Mouse (Mus musculus): ENCODE data around the gene Klk4.

The Klk4 gene

GRCm38 (mm10) chr7:43880912-43881311, at the start of gene Klk4:
TSS of gene Klk4 (plus strand) at chr7:43881160.
- TF ChIP-seq GATA4 (IDR thresholded peaks at IDR 0.05; ENCODE audit: insufficient replicate concordance, low read length): no peak

- no peak for TF ChIP-seq GATA4 (IDR thresholded peaks at IDR 0.05; ENCODE audit: insufficient replicate concordance, low read length)
Measured at GRCm38 (mm10) chr7:43841701-43842100, 39.3 kb upstream of the Klk4 start, which contains the start of gene Klk5. TSS of gene Klk5 (plus strand) at chr7:43841971.

- no peak for TF ChIP-seq GATA4 (IDR thresholded peaks at IDR 0.05; ENCODE audit: insufficient replicate concordance, low read length)
Measured at GRCm38 (mm10) chr7:43843801-43844200, 37.2 kb upstream of the Klk4 start.

- TF ChIP-seq GATA4 (IDR thresholded peaks at IDR 0.05; ENCODE audit: insufficient replicate concordance, low read length): no peak
Measured at GRCm38 (mm10) chr7:43851616-43852015, 29.3 kb upstream of the Klk4 start.

GRCm38 (mm10) chr7:43854642-43855380, 26.1 kb upstream of the Klk4 start:
- no peak for TF ChIP-seq GATA4 (IDR thresholded peaks at IDR 0.05; ENCODE audit: insufficient replicate concordance, low read length)

GRCm38 (mm10) chr7:43855709-43856108, 25.3 kb upstream of the Klk4 start:
- TF ChIP-seq GATA4 (IDR thresholded peaks at IDR 0.05; ENCODE audit: insufficient replicate concordance, low read length): no peak

- no peak for TF ChIP-seq GATA4 (IDR thresholded peaks at IDR 0.05; ENCODE audit: insufficient replicate concordance, low read length)
Measured at GRCm38 (mm10) chr7:43856307-43856706, 24.7 kb upstream of the Klk4 start.

GRCm38 (mm10) chr7:43857501-43857900, 23.5 kb upstream of the Klk4 start:
- TF ChIP-seq GATA4 (IDR thresholded peaks at IDR 0.05; ENCODE audit: insufficient replicate concordance, low read length): no peak

- TF ChIP-seq GATA4 (IDR thresholded peaks at IDR 0.05; ENCODE audit: insufficient replicate concordance, low read length): no peak
Measured at GRCm38 (mm10) chr7:43860411-43860810, 20.5 kb upstream of the Klk4 start.

GRCm38 (mm10) chr7:43873237-43873636, 7.7 kb upstream of the Klk4 start:
- no peak for TF ChIP-seq GATA4 (IDR thresholded peaks at IDR 0.05; ENCODE audit: insufficient replicate concordance, low read length)

GRCm38 (mm10) chr7:43873674-43874073, 7.3 kb upstream of the Klk4 start:
- TF ChIP-seq GATA4 (IDR thresholded peaks at IDR 0.05; ENCODE audit: insufficient replicate concordance, low read length): no peak

- no peak for TF ChIP-seq GATA4 (IDR thresholded peaks at IDR 0.05; ENCODE audit: insufficient replicate concordance, low read length)
Measured at GRCm38 (mm10) chr7:43874868-43875375, 6.0 kb upstream of the Klk4 start.

- TF ChIP-seq GATA4 (IDR thresholded peaks at IDR 0.05; ENCODE audit: insufficient replicate concordance, low read length): no peak
Measured at GRCm38 (mm10) chr7:43876444-43876843, 4.5 kb upstream of the Klk4 start.

GRCm38 (mm10) chr7:43878281-43878680, 2.7 kb upstream of the Klk4 start:
- TF ChIP-seq GATA4 (IDR thresholded peaks at IDR 0.05; ENCODE audit: insufficient replicate concordance, low read length): no peak

GRCm38 (mm10) chr7:43882346-43882745, 1.4 kb downstream of the Klk4 start:
- TF ChIP-seq GATA4 (IDR thresholded peaks at IDR 0.05; ENCODE audit: insufficient replicate concordance, low read length): no peak

- no peak for TF ChIP-seq GATA4 (IDR thresholded peaks at IDR 0.05; ENCODE audit: insufficient replicate concordance, low read length)
Measured at GRCm38 (mm10) chr7:43882811-43883210, 1.9 kb downstream of the Klk4 start.

GRCm38 (mm10) chr7:43883547-43883946, 2.6 kb downstream of the Klk4 start:
- no peak for TF ChIP-seq GATA4 (IDR thresholded peaks at IDR 0.05; ENCODE audit: insufficient replicate concordance, low read length)
